ENCODE assay signal across 15 mouse cellular contexts in genomic region chr6:126475555-126475954, GRCm38 (mm10). TPM values are rescaled to one million over a fixed set of nuclear protein-coding genes. Genes with fewer than 3 reads are reported as not detected.
DNase-seq lines count a peak whose midpoint lies in the region; TF ChIP-seq lines count a peak whose summit lies in the region.
"Had no signal": no experiment of that assay in that cellular context is flagged by ENCODE, and none has a peak within 500 bp of the region (broad histone marks: within the 10 kb centered on the region; RNA-seq: fewer than 3 reads in every experiment).

No protein-coding gene starts in this region.

- H3K79me3 ChIP-seq in C2C12 (ENCODE audit: low read depth): no peaks in the 10 kb centered on the region

- peak; percentile 86 to 92 for DNase-seq in adrenal gland, adult (ENCODE audit: inconsistent age in 2 of 2, low spot score in 1 of 2)
- DNase-seq in cerebellum, adult 18-20 months: peak; percentile 87 to 90
- DNase-seq in gastrocnemius, postnatal 25 days: peak; percentile 23
- DNase-seq in kidney, adult 9 months: no peak
- DNase-seq in thymus, postnatal 0 days (ENCODE audit: low spot score): no peak
- no peak for DNase-seq in right cerebral cortex, postnatal 4 days
- DNase-seq: lung, adult 2 months; right cerebral cortex, postnatal 25 days; thymus, postnatal 36 days had no signal

- H3K4me3 ChIP-seq in C2C12 (ENCODE audit: insufficient read depth, poor library complexity, severe bottlenecking): no peak overlapping the region
- H3K4me3 ChIP-seq: embryonic facial prominence, embryonic 12.5 days; forebrain, embryonic 10.5 days; heart, embryonic 15.5 days; limb, embryonic 15.5 days had no signal

- no peak overlapping the region for H3ac ChIP-seq in C2C12 (ENCODE audit: control insufficient read depth, insufficient read length, low read depth)

- no peaks in the 10 kb centered on the region for H3K36me3 ChIP-seq in C2C12 (ENCODE audit: control insufficient read depth, insufficient read depth)
- H3K36me3 ChIP-seq: embryonic facial prominence, embryonic 12.5 days; forebrain, embryonic 10.5 days; heart, embryonic 15.5 days; limb, embryonic 15.5 days had no signal

- no peaks in the 10 kb centered on the region for H3K79me2 ChIP-seq in C2C12 (ENCODE audit: control insufficient read depth, insufficient read depth)

- peaks cover under 1% of the 10 kb centered on the region for H3K27me3 ChIP-seq in C2C12 (ENCODE audit: control insufficient read depth, insufficient read depth, insufficient read length)
- H3K27me3 ChIP-seq: embryonic facial prominence, embryonic 12.5 days; heart, embryonic 15.5 days; limb, embryonic 15.5 days had no signal

- no peak for TF ChIP-seq CTCF in C2C12 (IDR thresholded peaks at IDR 0.05; ENCODE audit: control insufficient read depth, insufficient read depth, insufficient read length)

TF ChIP-seq in C2C12, 6 proteins besides CTCF, POLR2A, EP300 and RAD21:
- TF ChIP-seq MYOD1 (IDR thresholded peaks at IDR 0.05; ENCODE audit: control insufficient read depth, insufficient read length, low read depth): peak; percentile 97
- no peak for TF ChIP-seq CEBPB (IDR thresholded peaks at IDR 0.05; ENCODE audit: low read depth)
- no peak for TF ChIP-seq MYOG (IDR thresholded peaks at IDR 0.05; ENCODE audit: control insufficient read depth, extremely low read depth, insufficient read length)

RNA-seq across cellular contexts. Expression of gene Kcna5, which starts 59.7 kb away (rescaled TPM):
- polyA plus RNA-seq in C2C12 (2012; fragmentation: generic; extraction: Trizol): not detected
- total RNA-seq in gastrocnemius, postnatal 25 days (2021): 1 to 10 TPM; 3.1 to 3.7 TPM
- polyA plus RNA-seq in thymus, postnatal 0 days (2015; fragmentation: Nextera tagmentation; extraction: Ambion mirVana): 0.36 and 0.48 TPM in 2 replicates
- total RNA-seq: megakaryocyte, adult 5-6 weeks had no signal

Comparison
In these comparisons a context has a peak if more than half of its experiments do, and no peak if none do; other contexts are left out.
1. DNase-seq: peak in adrenal gland, adult (2 of 2), cerebellum, adult 18-20 months (2 of 2) and gastrocnemius, postnatal 25 days (single experiment); none in kidney, adult 9 months (single experiment), thymus, postnatal 0 days (single experiment) and right cerebral cortex, postnatal 4 days (single experiment).